Mouse (Mus musculus) kidney, postnatal 0 days (tissue): Measurements from ENCODE around the gene Trpm5. TPM values are rescaled to one million over a fixed set of nuclear protein-coding genes. Genes with fewer than 3 reads are reported as not detected.

ENCODE experiments used
- ATAC-seq: fragments of 200-750 bp; cut with Nextera tagmentation; replicated peaks from 2 replicates; pipeline ENCODE4 v1.8.0; 2017; ENCODE audit warnings: low read depth, moderate number of reproducible peaks, moderate TSS enrichment, moderate library complexity; ENCODE audit not compliant: low FRiP score
- DNase-seq: peaks from one replicate; pipeline ENCODE4 v3.0.0-alpha.2; 2016; ENCODE audit warnings: low spot score
- H3K27ac ChIP-seq: fragments of 300-500 bp; sonication (generic); 2 replicates; pipeline ENCODE4 v1.5.1; 2014; ENCODE audit warnings: mild to moderate bottlenecking
- H3K27me3 ChIP-seq: fragments of 300-500 bp; sonication (generic); 2 replicates; pipeline ENCODE4 v1.6.1; 2014; ENCODE audit warnings: low read length, mixed read lengths; ENCODE audit not compliant: insufficient read depth
- H3K36me3 ChIP-seq: fragments of 300-500 bp; sonication (generic); 2 replicates; pipeline ENCODE4 v1.6.1; 2014; ENCODE audit warnings: low read length, mixed read lengths; ENCODE audit not compliant: insufficient read depth
- H3K4me1 ChIP-seq: fragments of 300-500 bp; sonication (generic); replicated peaks from 2 replicates; pipeline ENCODE4 v1.6.1; 2014; ENCODE audit warnings: antibody characterized with exemption, low read length, mixed read lengths; ENCODE audit not compliant: insufficient read depth
- H3K4me2 ChIP-seq: fragments of 300-500 bp; sonication (generic); 2 replicates; pipeline ENCODE4 v1.6.1; 2014; ENCODE audit warnings: mild to moderate bottlenecking, low read length, moderate library complexity, mixed read lengths
- H3K4me3 ChIP-seq: fragments of 300-500 bp; sonication (generic); replicated peaks from 2 replicates; pipeline ENCODE4 v1.5.1; 2014; ENCODE audit warnings: low read depth, low read length
- H3K9ac ChIP-seq: fragments of 300-500 bp; sonication (generic); 2 replicates; pipeline ENCODE4 v1.6.1; 2014; ENCODE audit warnings: low read depth, low read length
- H3K9me3 ChIP-seq: fragments of 300-500 bp; sonication (generic); replicated peaks from 2 replicates; pipeline ENCODE4 v1.6.1; 2016; ENCODE audit warnings: low read length, inconsistent platforms, mixed read lengths
- CTCF ChIP-seq: IDR thresholded peaks from 2 replicates; pipeline ENCODE4 v1.5.1; 2016; ENCODE audit warnings: antibody characterized with exemption, low read depth, mild to moderate bottlenecking, moderate library complexity
- WGBS: fragments of 180-500 bp; shearing (Covaris S2); extraction: QIAGEN DNeasy Blood & Tissue Kit; methylation state at CpG from one replicate; pipeline ENCODE4 v1.1.7; 2014; 5-methylcytosine and 5-hydroxymethylcytosine counted together
- polyA plus RNA-seq: library from polyadenylated mRNA; unstranded; fragments of >200 nt; fragmentation: Nextera tagmentation; extraction: Ambion mirVana; gene quantifications from 2 replicates; pipeline ENCODE4 v1.2.1, GENCODE M21; 2015

Trpm5 gene
- polyA plus RNA-seq, 1 experiment from 2014 or later = 3.9 TPM

DNA sequence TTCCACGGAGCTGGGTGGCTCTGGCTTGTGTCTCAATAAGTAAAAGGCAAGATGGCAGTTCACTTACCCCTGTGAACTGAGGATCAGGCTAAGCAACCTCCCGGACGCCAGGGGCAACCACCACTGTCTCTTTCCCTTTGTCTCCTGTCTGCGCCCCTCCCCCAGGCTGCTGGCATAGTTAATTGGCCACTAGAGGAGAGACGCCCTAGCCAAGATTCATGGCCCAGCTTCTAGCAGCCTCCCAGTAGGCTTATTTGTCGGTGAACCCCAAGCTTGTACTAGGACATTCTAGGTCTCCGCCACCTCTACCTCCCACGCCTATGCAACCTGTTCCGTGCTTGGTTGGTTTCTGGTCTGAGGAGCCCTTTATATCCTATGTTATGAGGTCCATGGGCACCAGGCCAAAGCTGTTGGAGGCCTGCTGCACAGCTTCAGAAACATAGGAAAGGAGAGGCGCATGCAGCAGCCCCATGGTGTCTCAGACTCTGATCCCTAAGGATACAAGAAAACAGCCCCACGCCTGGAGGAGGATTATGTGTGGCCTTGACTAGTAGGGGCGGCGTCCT, 26.0 kb downstream of the Trpm5 start:
- DNase-seq = no peak
- peaks cover 45% of the 10 kb centered on the region for H3K36me3 ChIP-seq
- no peak overlapping the region for H3K4me3 ChIP-seq
- peaks cover 12% of the 10 kb centered on the region for H3K4me1 ChIP-seq
- H3K9me3 ChIP-seq = no peaks in the 10 kb centered on the region
- ATAC-seq = no peak
- TF ChIP-seq CTCF = no peak
- WGBS = 48% methylated on average over 13 of the region's 13 CpGs
- peak overlapping the region; percentile 2; the same call in 1 of the 2 replicates for H3K9ac ChIP-seq
- H3K4me2 ChIP-seq = peak overlapping the region; percentile 43
- no peaks in the 10 kb centered on the region for H3K27me3 ChIP-seq
- peak overlapping the region; percentile 86 for H3K27ac ChIP-seq

- WGBS = 71% methylated on average over 3 of the region's 3 CpGs
- Histone ChIP-seq H3K4me1 (peaks cover 12% of the 10 kb centered on the region), H3K27ac (peak overlapping the region; percentile 86), H3K36me3 (peaks cover 50% of the 10 kb centered on the region), H3K9ac (no peak overlapping the region), H3K4me3 (no peak overlapping the region), H3K9me3 (no peaks in the 10 kb centered on the region), H3K4me2 (peak overlapping the region; percentile 43; the same call in 1 of the 2 replicates), H3K27me3 (no peaks in the 10 kb centered on the region)
- TF ChIP-seq CTCF = no peak
- DNase-seq (no peak), ATAC-seq (no peak)
Observed at GRCm38 (mm10) chr7:143067897-143068296, 26.5 kb downstream of the Trpm5 start.

- Histone ChIP-seq H3K27ac (no peak overlapping the region; the same call in 1 of the 2 replicates), H3K4me1 (peaks cover 12% of the 10 kb centered on the region), H3K27me3 (no peaks in the 10 kb centered on the region), H3K4me3 (no peak overlapping the region), H3K9me3 (no peaks in the 10 kb centered on the region), H3K9ac (no peak overlapping the region), H3K4me2 (no peak overlapping the region), H3K36me3 (peaks cover 54% of the 10 kb centered on the region)
- TF ChIP-seq CTCF = no peak
- ATAC-seq (no peak), DNase-seq (no peak)
- WGBS = 80% methylated on average over 2 of the region's 2 CpGs
Observed at GRCm38 (mm10) chr7:143067469-143067868, 27.0 kb downstream of the Trpm5 start.

DNA sequence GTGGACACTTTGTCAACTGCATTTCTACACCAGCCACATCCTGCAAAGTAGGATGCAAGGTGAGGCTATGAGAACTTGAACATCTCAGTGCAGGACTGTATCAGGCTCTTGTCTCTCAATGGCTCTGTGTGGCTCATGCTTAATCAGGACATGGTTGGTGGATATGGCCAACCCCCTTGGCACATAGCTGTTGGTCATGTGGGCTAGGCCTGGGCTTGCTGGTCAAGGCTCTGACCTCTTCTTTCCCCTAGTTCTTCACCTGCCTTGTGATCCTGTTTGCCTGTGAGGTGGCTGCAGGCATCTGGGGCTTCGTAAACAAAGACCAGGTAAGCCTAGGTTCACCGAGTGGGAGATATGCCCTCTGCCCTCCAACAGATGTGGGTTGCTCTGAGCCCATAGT, 28.8 kb downstream of the Trpm5 start:
- DNase-seq (no peak), ATAC-seq (no peak)
- Histone ChIP-seq H3K27ac (no peak overlapping the region), H3K9me3 (no peaks in the 10 kb centered on the region), H3K9ac (no peak overlapping the region), H3K4me1 (peaks cover 11% of the 10 kb centered on the region), H3K27me3 (no peaks in the 10 kb centered on the region), H3K36me3 (peaks cover 55% of the 10 kb centered on the region), H3K4me2 (no peak overlapping the region), H3K4me3 (no peak overlapping the region)
- no peak for TF ChIP-seq CTCF
- 88% methylated on average over 2 of the region's 2 CpGs for WGBS

- Histone ChIP-seq H3K4me1 (peaks cover 5% of the 10 kb centered on the region), H3K27me3 (no peaks in the 10 kb centered on the region), H3K9ac (no peak overlapping the region), H3K9me3 (no peaks in the 10 kb centered on the region), H3K36me3 (peaks cover 57% of the 10 kb centered on the region), H3K4me2 (no peak overlapping the region), H3K27ac (no peak overlapping the region), H3K4me3 (no peak overlapping the region)
- DNase-seq = no peak
- TF ChIP-seq CTCF = no peak
- WGBS = 77% methylated on average over 6 of the region's 6 CpGs
- ATAC-seq = no peak
Observed at GRCm38 (mm10) chr7:143064226-143064625, 30.2 kb downstream of the Trpm5 start.

DNA sequence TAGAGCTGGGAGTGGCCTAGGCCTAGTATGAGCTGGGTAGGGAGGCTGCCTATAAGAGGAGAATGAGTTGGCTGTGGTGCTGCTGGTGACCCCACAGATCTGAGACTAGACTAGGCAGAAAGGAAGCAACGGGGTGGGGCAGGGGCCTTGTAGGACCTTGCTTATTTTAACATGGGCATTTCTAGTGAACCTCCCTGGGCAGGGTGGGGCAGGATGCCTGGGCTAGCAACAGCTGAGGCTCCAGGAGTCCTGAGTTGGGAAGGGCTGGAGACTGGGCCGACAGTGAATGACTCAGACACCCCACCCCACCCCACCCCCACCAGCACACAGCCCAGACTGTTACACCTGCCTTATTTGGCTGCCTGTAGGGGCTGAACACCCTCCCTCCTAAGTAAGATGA, 31.7 kb downstream of the Trpm5 start:
- no peak overlapping the region for H3K27ac ChIP-seq
- H3K36me3 ChIP-seq = peaks cover 55% of the 10 kb centered on the region
- no peaks in the 10 kb centered on the region for H3K27me3 ChIP-seq
- H3K4me3 ChIP-seq = no peak overlapping the region
- no peak overlapping the region for H3K4me2 ChIP-seq
- peaks cover 14% of the 10 kb centered on the region for H3K4me1 ChIP-seq
- ATAC-seq (no peak), DNase-seq (no peak)
- H3K9me3 ChIP-seq = no peaks in the 10 kb centered on the region
- no peak for TF ChIP-seq CTCF
- 83% methylated on average over 2 of the region's 2 CpGs for WGBS
- H3K9ac ChIP-seq = no peak overlapping the region

- TF ChIP-seq CTCF = no peak
- H3K4me2 ChIP-seq = no peak overlapping the region
- H3K36me3 ChIP-seq = peaks cover 22% of the 10 kb centered on the region
- ATAC-seq = no peak
- H3K4me1 ChIP-seq = peaks cover 34% of the 10 kb centered on the region
- WGBS = 60% methylated on average over 5 of the region's 5 CpGs
- H3K9me3 ChIP-seq = no peaks in the 10 kb centered on the region
- H3K9ac ChIP-seq = no peak overlapping the region
- no peak overlapping the region for H3K4me3 ChIP-seq
- DNase-seq = no peak
- H3K27ac ChIP-seq = peak overlapping the region; percentile 77
- H3K27me3 ChIP-seq = no peaks in the 10 kb centered on the region
Observed at GRCm38 (mm10) chr7:143059202-143059870, 35.1 kb downstream of the Trpm5 start.
